Mouse (Mus musculus): ENCODE measurements around the gene B230219D22Rik.
"Not testable (repeated sequence)": the region's sequence is repeated elsewhere in the genome, so short reads cannot be mapped to it uniquely, and the experiment has no call there.

The B230219D22Rik gene

GRCm38 (mm10) chr13:55692535-55693242, at the start of gene B230219D22Rik:
Gene B230219D22Rik (plus strand): TSS chr13:55693124.
- DNase-seq (ENCODE audit: low spot score): peak; percentile 98

GRCm38 (mm10) chr13:55644525-55644924, 48.4 kb upstream of the B230219D22Rik start:
- DNase-seq (ENCODE audit: low spot score): peak; percentile 70

GRCm38 (mm10) chr13:55650098-55650497, 42.8 kb upstream of the B230219D22Rik start:
- DNase-seq (ENCODE audit: low spot score): no peak

GRCm38 (mm10) chr13:55650980-55651379, 41.9 kb upstream of the B230219D22Rik start:
- DNase-seq (ENCODE audit: low spot score): no peak

- DNase-seq (ENCODE audit: low spot score): peak; percentile 24
These were observed 24.4 kb upstream of the B230219D22Rik start for GRCm38 (mm10) chr13:55668550-55668949.

- no peak for DNase-seq (ENCODE audit: low spot score)
These were observed 20.2 kb upstream of the B230219D22Rik start for GRCm38 (mm10) chr13:55672711-55673110.

- no peak for DNase-seq (ENCODE audit: low spot score)
These were observed 15.6 kb upstream of the B230219D22Rik start for GRCm38 (mm10) chr13:55677364-55677763.

- no peak for DNase-seq (ENCODE audit: low spot score)
These were observed 10.7 kb upstream of the B230219D22Rik start for GRCm38 (mm10) chr13:55682201-55682600.

GRCm38 (mm10) chr13:55683581-55683980, 9.3 kb upstream of the B230219D22Rik start:
- DNase-seq (ENCODE audit: low spot score): no peak

- DNase-seq (ENCODE audit: low spot score): peak; percentile 81
These were observed 6.8 kb upstream of the B230219D22Rik start for GRCm38 (mm10) chr13:55686107-55686633.

GRCm38 (mm10) chr13:55687927-55688602, 4.9 kb upstream of the B230219D22Rik start:
- no peak for DNase-seq (ENCODE audit: low spot score)

- DNase-seq (ENCODE audit: low spot score): peak; percentile 57
These were observed 358 bp downstream of the B230219D22Rik start for GRCm38 (mm10) chr13:55693243-55693721.

GRCm38 (mm10) chr13:55694110-55694509, 1.2 kb downstream of the B230219D22Rik start:
- peak; percentile 16 for DNase-seq (ENCODE audit: low spot score)

GRCm38 (mm10) chr13:55695989-55696388, 3.1 kb downstream of the B230219D22Rik start:
- not testable (repeated sequence) for DNase-seq (ENCODE audit: low spot score)

GRCm38 (mm10) chr13:55704301-55704700, 11.4 kb downstream of the B230219D22Rik start:
- peak; percentile 32 for DNase-seq (ENCODE audit: low spot score)

- no peak for DNase-seq (ENCODE audit: low spot score)
These were observed 19.9 kb downstream of the B230219D22Rik start for GRCm38 (mm10) chr13:55712846-55713245.

- DNase-seq (ENCODE audit: low spot score): peak; percentile 92
These were observed 21.7 kb downstream of the B230219D22Rik start, which contains the start of gene Txndc15 for GRCm38 (mm10) chr13:55714501-55715166. Gene Txndc15 (plus strand): TSS chr13:55714650.

GRCm38 (mm10) chr13:55715167-55715512, 22.2 kb downstream of the B230219D22Rik start:
- no peak for DNase-seq (ENCODE audit: low spot score)

- no peak for DNase-seq (ENCODE audit: low spot score)
These were observed 23.1 kb downstream of the B230219D22Rik start for GRCm38 (mm10) chr13:55715908-55716510.

GRCm38 (mm10) chr13:55721516-55721915, 28.6 kb downstream of the B230219D22Rik start:
- DNase-seq (ENCODE audit: low spot score): no peak

GRCm38 (mm10) chr13:55721995-55722394, 29.1 kb downstream of the B230219D22Rik start:
- no peak for DNase-seq (ENCODE audit: low spot score)

- no peak for DNase-seq (ENCODE audit: low spot score)
These were observed 33.7 kb downstream of the B230219D22Rik start for GRCm38 (mm10) chr13:55726598-55727119.

Data from MN1 (cell line).